Mouse (Mus musculus) liver, postnatal 0 days (tissue): ENCODE data around the gene Marcks. TPM values are rescaled to one million over a fixed set of nuclear protein-coding genes. Genes with fewer than 3 reads are reported as not detected.

Experiments
- ATAC-seq: fragments of 200-750 bp; cut with Nextera tagmentation; 2 replicates; pipeline ENCODE4 v1.8.0; 2017; ENCODE audit warnings: mild to moderate bottlenecking, moderate library complexity
- DNase-seq: peaks from one replicate; pipeline ENCODE4 v3.0.0-alpha.2; 2016
- H3K27ac ChIP-seq: fragments of 300-500 bp; sonication (generic); 2 replicates; pipeline ENCODE4 v1.5.1; 2014; ENCODE audit warnings: antibody characterized with exemption, moderate library complexity, mild to moderate bottlenecking, low read depth
- H3K27me3 ChIP-seq: fragments of 300-500 bp; sonication (generic); 2 replicates; pipeline ENCODE4 v1.6.1; 2014; ENCODE audit warnings: low read length, control low read depth, mixed read lengths; ENCODE audit not compliant: insufficient read depth
- H3K36me3 ChIP-seq: fragments of 300-500 bp; sonication (generic); replicated peaks from 2 replicates; pipeline ENCODE4 v1.6.1; 2014; ENCODE audit warnings: mild to moderate bottlenecking, control low read depth, low read length, moderate library complexity, mixed read lengths; ENCODE audit not compliant: insufficient read depth
- H3K4me1 ChIP-seq: fragments of 300-500 bp; sonication (generic); 2 replicates; pipeline ENCODE4 v1.6.1; 2014; ENCODE audit warnings: antibody characterized with exemption, mild to moderate bottlenecking, control low read depth; ENCODE audit not compliant: insufficient read depth
- H3K4me2 ChIP-seq: fragments of 300-500 bp; sonication (generic); 2 replicates; pipeline ENCODE4 v1.6.1; 2014; ENCODE audit warnings: low read depth, mild to moderate bottlenecking, low read length, moderate library complexity, mixed read lengths
- H3K4me3 ChIP-seq: fragments of 300-500 bp; sonication (generic); 2 replicates; pipeline ENCODE4 v1.5.1; 2014; ENCODE audit warnings: low read depth, low read length
- H3K9ac ChIP-seq: fragments of 300-500 bp; sonication (generic); replicated peaks from 2 replicates; pipeline ENCODE4 v1.6.1; 2014; ENCODE audit warnings: mild to moderate bottlenecking, moderate library complexity
- H3K9me3 ChIP-seq: fragments of 300-500 bp; sonication (generic); 2 replicates; pipeline ENCODE4 v1.6.1; 2016; ENCODE audit warnings: mild to moderate bottlenecking, control low read depth, low read length, mixed read lengths
- CTCF ChIP-seq: sonication (generic); IDR thresholded peaks from 2 replicates; pipeline ENCODE4 v1.5.1; 2016; ENCODE audit warnings: antibody characterized with exemption, low read depth
- EP300 ChIP-seq: IDR thresholded peaks from 2 replicates; pipeline ENCODE4 v1.6.1; 2016; ENCODE audit warnings: antibody characterized with exemption, low read depth, mild to moderate bottlenecking
- WGBS: fragments of 180-500 bp; shearing (Covaris S2); extraction: QIAGEN DNeasy Blood & Tissue Kit; methylation state at CpG from one replicate; pipeline ENCODE4 v1.1.7; 2014; ENCODE audit not compliant: insufficient replicate concordance; 5-methylcytosine and 5-hydroxymethylcytosine counted together
- polyA plus RNA-seq: library from polyadenylated mRNA; unstranded; fragments of >200 nt; fragmentation: Nextera tagmentation; extraction: Ambion mirVana; gene quantifications from 2 replicates; pipeline ENCODE4 v1.2.1, GENCODE M21; 2015

The Marcks gene
- polyA plus RNA-seq, 1 experiment from 2014 or later = 25.3 TPM

- under 1% methylated on average over 24 of the region's 24 CpGs for WGBS
- 0 out of 2 replicates have a peak, but pooled peaks have one; percentile 0 for ATAC-seq
- H3K4me1 ChIP-seq = no peaks in the 10 kb centered on the region
- H3K27me3 ChIP-seq = no peaks in the 10 kb centered on the region
- H3K36me3 ChIP-seq = no peaks in the 10 kb centered on the region
- DNase-seq = peak; percentile 52
- TF ChIP-seq CTCF (no peak), EP300 (no peak)
- peak overlapping the region; percentile 90 for H3K4me2 ChIP-seq
- H3K9ac ChIP-seq = peak overlapping the region; percentile 87
- H3K27ac ChIP-seq = peak overlapping the region; percentile 92
- H3K4me3 ChIP-seq = peak overlapping the region; percentile 76
- no peaks in the 10 kb centered on the region for H3K9me3 ChIP-seq
Measured at GRCm38 (mm10) chr10:37137531-37138310, 999 bp downstream of the Marcks start.

- TF ChIP-seq CTCF (peak; percentile 82), EP300 (no peak)
- Histone ChIP-seq H3K27ac (peak overlapping the region; percentile 92), H3K36me3 (no peaks in the 10 kb centered on the region), H3K9ac (peak overlapping the region; percentile 87), H3K4me1 (no peaks in the 10 kb centered on the region), H3K9me3 (no peaks in the 10 kb centered on the region), H3K4me2 (peak overlapping the region; percentile 90), H3K4me3 (peak overlapping the region; percentile 76), H3K27me3 (no peaks in the 10 kb centered on the region)
- WGBS = 2% methylated on average over 31 of the region's 49 CpGs
- ATAC-seq (peak; percentile 78), DNase-seq (peak; percentile 90)
Measured at GRCm38 (mm10) chr10:37136981-37137518, 1.7 kb downstream of the Marcks start.

GRCm38 (mm10) chr10:37135951-37136751 lies 2.6 kb downstream of the Marcks start:
- under 1% methylated on average over 73 of the region's 99 CpGs for WGBS
- Histone ChIP-seq H3K9me3 (no peaks in the 10 kb centered on the region), H3K4me2 (peak overlapping the region; percentile 90), H3K27me3 (no peaks in the 10 kb centered on the region), H3K36me3 (no peaks in the 10 kb centered on the region), H3K4me3 (peak overlapping the region; percentile 76), H3K27ac (peak overlapping the region; percentile 92), H3K4me1 (no peaks in the 10 kb centered on the region), H3K9ac (peak overlapping the region; percentile 87)
- no peak for TF ChIP-seq CTCF
- TF ChIP-seq EP300 = no peak
- DNase-seq (peak; percentile 53), ATAC-seq (peak; percentile 10)

GRCm38 (mm10) chr10:37133876-37134708 lies 4.6 kb downstream of the Marcks start:
- TF ChIP-seq CTCF (no peak), EP300 (no peak)
- no peaks in the 10 kb centered on the region for H3K36me3 ChIP-seq
- H3K9ac ChIP-seq = no peak overlapping the region
- no peaks in the 10 kb centered on the region for H3K27me3 ChIP-seq
- H3K4me3 ChIP-seq = no peak overlapping the region
- no peak overlapping the region for H3K4me2 ChIP-seq
- DNase-seq (no peak), ATAC-seq (no peak)
- no peak overlapping the region for H3K27ac ChIP-seq
- 83% methylated on average over 4 of the region's 4 CpGs for WGBS
- H3K4me1 ChIP-seq = no peaks in the 10 kb centered on the region
- no peaks in the 10 kb centered on the region for H3K9me3 ChIP-seq

- DNase-seq = no peak
- Histone ChIP-seq H3K4me1 (no peaks in the 10 kb centered on the region), H3K9ac (no peak overlapping the region), H3K27ac (no peak overlapping the region), H3K4me3 (no peak overlapping the region), H3K27me3 (no peaks in the 10 kb centered on the region), H3K36me3 (no peaks in the 10 kb centered on the region), H3K9me3 (no peaks in the 10 kb centered on the region), H3K4me2 (no peak overlapping the region)
- ATAC-seq = no peak
- no peak for TF ChIP-seq EP300
- TF ChIP-seq CTCF = no peak
- WGBS = 76% methylated on average over 4 of the region's 4 CpGs
Measured at GRCm38 (mm10) chr10:37132671-37133070, 6.0 kb downstream of the Marcks start.
